Mouse (Mus musculus): ENCODE results near the gene Wasf2.

DNA sequence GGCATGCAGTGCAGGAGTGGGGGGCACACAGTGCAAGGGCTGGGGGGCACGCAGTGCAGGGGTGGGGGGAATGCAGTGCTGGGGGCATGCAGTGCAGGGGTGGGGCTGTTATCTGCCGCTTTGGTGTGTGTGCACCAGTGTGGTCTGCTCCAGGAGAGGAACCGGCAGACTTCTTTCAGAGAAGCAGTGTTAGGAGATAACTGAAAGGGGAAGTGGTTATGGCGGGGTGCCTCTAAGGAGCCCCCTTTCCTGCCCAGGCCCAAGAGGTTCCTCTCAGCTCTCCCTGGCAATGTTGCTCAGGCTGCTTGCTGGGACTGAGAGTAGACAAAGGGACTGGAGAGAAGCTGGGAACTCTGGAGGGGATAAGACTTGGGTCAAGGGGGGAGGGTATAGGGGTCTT is 107.6 kb downstream of the Wasf2 start:
- TF ChIP-seq MYOG (IDR thresholded peaks at IDR 0.05; ENCODE audit: control insufficient read depth in 1 of 3, insufficient read depth in 1 of 3, insufficient read length in 2 of 3, low read depth in 2 of 3) (no peak), E2F4 (IDR thresholded peaks at IDR 0.05; ENCODE audit: insufficient read depth) (no peak)

All from myocyte (in vitro differentiated cells).